Mouse (Mus musculus): ENCODE data around the gene Golph3l.
"Not testable (repeated sequence)": the region's sequence is repeated elsewhere in the genome, so short reads cannot be mapped to it uniquely, and the experiment has no call there.

Gene Golph3l

GRCm38 (mm10) chr3:95588604-95589086 lies at the start of gene Golph3l:
TSS of gene Golph3l (plus strand) at chr3:95588934.
- peak; percentile 82 to 83 for DNase-seq (ENCODE audit: low spot score in 2 of 2)

- DNase-seq (ENCODE audit: low spot score in 2 of 2) = no peak
Observed at GRCm38 (mm10) chr3:95538936-95539335, 49.8 kb upstream of the Golph3l start.

- DNase-seq (ENCODE audit: low spot score in 2 of 2) = no peak
Observed at GRCm38 (mm10) chr3:95539837-95540236, 48.9 kb upstream of the Golph3l start.

- DNase-seq (ENCODE audit: low spot score in 2 of 2) = not testable (repeated sequence)
Observed at GRCm38 (mm10) chr3:95541186-95541585, 47.5 kb upstream of the Golph3l start.

- DNase-seq (ENCODE audit: low spot score in 2 of 2) = no peak
Observed at GRCm38 (mm10) chr3:95542171-95542570, 46.6 kb upstream of the Golph3l start.

- DNase-seq (ENCODE audit: low spot score in 2 of 2) = no peak
Observed at GRCm38 (mm10) chr3:95542981-95543380, 45.8 kb upstream of the Golph3l start.

GRCm38 (mm10) chr3:95550176-95550575 lies 38.6 kb upstream of the Golph3l start:
- DNase-seq (ENCODE audit: low spot score in 2 of 2) = no peak

GRCm38 (mm10) chr3:95553986-95554385 lies 34.7 kb upstream of the Golph3l start:
- no peak for DNase-seq (ENCODE audit: low spot score in 2 of 2)

- DNase-seq (ENCODE audit: low spot score in 2 of 2) = no peak
Observed at GRCm38 (mm10) chr3:95559437-95559836, 29.3 kb upstream of the Golph3l start, which contains the start of gene Hormad1. TSS of gene Hormad1 (plus strand) at chr3:95559677.

- DNase-seq (ENCODE audit: low spot score in 2 of 2) = no peak
Observed at GRCm38 (mm10) chr3:95560738-95561137, 28.0 kb upstream of the Golph3l start.

GRCm38 (mm10) chr3:95561826-95562225 lies 26.9 kb upstream of the Golph3l start:
- no peak for DNase-seq (ENCODE audit: low spot score in 2 of 2)

GRCm38 (mm10) chr3:95569585-95569984 lies 19.1 kb upstream of the Golph3l start:
- DNase-seq (ENCODE audit: low spot score in 2 of 2) = no peak

GRCm38 (mm10) chr3:95587754-95588603 lies 755 bp upstream of the Golph3l start:
- no peak for DNase-seq (ENCODE audit: low spot score in 2 of 2)

GRCm38 (mm10) chr3:95598734-95599133 lies 10.0 kb downstream of the Golph3l start:
- DNase-seq (ENCODE audit: low spot score in 2 of 2) = no peak

GRCm38 (mm10) chr3:95601287-95601686 lies 12.6 kb downstream of the Golph3l start:
- DNase-seq (ENCODE audit: low spot score in 2 of 2) = no peak

GRCm38 (mm10) chr3:95606096-95606495 lies 17.4 kb downstream of the Golph3l start:
- DNase-seq (ENCODE audit: low spot score in 2 of 2) = no peak

GRCm38 (mm10) chr3:95609195-95609594 lies 20.5 kb downstream of the Golph3l start:
- DNase-seq (ENCODE audit: low spot score in 2 of 2) = no peak

- no peak for DNase-seq (ENCODE audit: low spot score in 2 of 2)
Observed at GRCm38 (mm10) chr3:95613996-95614395, 25.3 kb downstream of the Golph3l start.

- no peak for DNase-seq (ENCODE audit: low spot score in 2 of 2)
Observed at GRCm38 (mm10) chr3:95618511-95618910, 29.8 kb downstream of the Golph3l start.

GRCm38 (mm10) chr3:95621241-95621640 lies 32.5 kb downstream of the Golph3l start:
- no peak for DNase-seq (ENCODE audit: low spot score in 2 of 2)

GRCm38 (mm10) chr3:95622421-95622820 lies 33.7 kb downstream of the Golph3l start:
- DNase-seq (ENCODE audit: low spot score in 2 of 2) = not testable (repeated sequence)

- no peak for DNase-seq (ENCODE audit: low spot score in 2 of 2)
Observed at GRCm38 (mm10) chr3:95623551-95623950, 34.8 kb downstream of the Golph3l start.

- DNase-seq (ENCODE audit: low spot score in 2 of 2) = not testable (repeated sequence)
Observed at GRCm38 (mm10) chr3:95623991-95624515, 35.3 kb downstream of the Golph3l start.

Measured in spleen, postnatal 14 days (tissue).